Mouse (Mus musculus): ENCODE data around the gene Vmn1r103.
"Not testable (repeated sequence)": the region's sequence is repeated elsewhere in the genome, so short reads cannot be mapped to it uniquely, and the experiment has no call there.

Vmn1r103 gene

DNA sequence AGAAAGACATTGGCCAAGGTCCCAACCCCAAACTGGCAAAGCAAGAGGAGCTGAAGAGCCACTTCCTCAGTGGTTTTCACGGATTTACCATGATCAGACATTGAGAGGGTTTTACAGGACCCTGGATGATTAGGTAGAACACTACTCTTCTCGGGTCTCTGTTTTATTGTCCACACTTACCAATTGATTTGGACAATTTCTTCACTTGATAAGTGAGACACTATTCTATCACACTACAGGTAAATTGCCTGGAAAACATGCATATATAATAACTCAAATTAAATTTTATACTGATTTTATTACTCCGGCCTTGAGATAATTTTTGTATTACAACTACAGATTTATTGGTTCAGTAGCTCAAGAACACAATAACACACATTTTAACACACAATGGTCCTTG lies at the start of gene Vmn1r103:
Gene Vmn1r103 (minus strand): TSS at position 101 of the 400 bp plus-strand sequence.
- not testable (repeated sequence) for DNase-seq (ENCODE audit: low read depth, low spot score)

DNA sequence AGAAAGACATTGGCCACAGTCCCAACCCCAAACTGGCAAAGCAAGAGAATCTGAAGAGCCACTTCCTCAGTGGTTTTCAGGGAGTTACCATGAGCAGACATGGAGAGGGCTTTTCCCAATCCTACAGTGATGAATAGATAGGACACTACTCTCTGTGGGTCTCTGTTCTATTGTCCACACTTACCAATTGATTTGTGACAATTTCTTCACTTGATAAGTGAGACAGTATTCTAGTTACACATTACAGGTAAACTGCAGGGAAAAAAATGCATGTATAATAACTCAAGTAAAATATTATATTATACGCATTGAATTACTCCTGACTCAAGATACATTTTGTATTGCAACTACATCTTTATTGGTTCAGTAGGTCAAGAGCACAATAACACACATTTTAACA lies 35.3 kb upstream of the Vmn1r103 start, which contains the start of gene Gm5726:
Gene Gm5726 (minus strand): TSS at position 101 of the 400 bp plus-strand sequence.
- DNase-seq (ENCODE audit: low read depth, low spot score), result not testable (repeated sequence)

- DNase-seq (ENCODE audit: low read depth, low spot score), result not testable (repeated sequence)
Measured at GRCm38 (mm10) chr7:20533537-20533936, 23.2 kb upstream of the Vmn1r103 start, which contains the start of gene Vmn1r104. Vmn1r104 (plus strand) TSS chr7:20533837.

GRCm38 (mm10) chr7:20474825-20475224 lies 35.5 kb downstream of the Vmn1r103 start, which contains the start of gene Gm10670:
Gm10670 (minus strand) TSS chr7:20474925.
- not testable (repeated sequence) for DNase-seq (ENCODE audit: low read depth, low spot score)

All from telencephalon, adult 2 months (tissue).